Mouse (Mus musculus): Measurements from ENCODE around the gene Ntrk2.

Ntrk2 gene

DNA sequence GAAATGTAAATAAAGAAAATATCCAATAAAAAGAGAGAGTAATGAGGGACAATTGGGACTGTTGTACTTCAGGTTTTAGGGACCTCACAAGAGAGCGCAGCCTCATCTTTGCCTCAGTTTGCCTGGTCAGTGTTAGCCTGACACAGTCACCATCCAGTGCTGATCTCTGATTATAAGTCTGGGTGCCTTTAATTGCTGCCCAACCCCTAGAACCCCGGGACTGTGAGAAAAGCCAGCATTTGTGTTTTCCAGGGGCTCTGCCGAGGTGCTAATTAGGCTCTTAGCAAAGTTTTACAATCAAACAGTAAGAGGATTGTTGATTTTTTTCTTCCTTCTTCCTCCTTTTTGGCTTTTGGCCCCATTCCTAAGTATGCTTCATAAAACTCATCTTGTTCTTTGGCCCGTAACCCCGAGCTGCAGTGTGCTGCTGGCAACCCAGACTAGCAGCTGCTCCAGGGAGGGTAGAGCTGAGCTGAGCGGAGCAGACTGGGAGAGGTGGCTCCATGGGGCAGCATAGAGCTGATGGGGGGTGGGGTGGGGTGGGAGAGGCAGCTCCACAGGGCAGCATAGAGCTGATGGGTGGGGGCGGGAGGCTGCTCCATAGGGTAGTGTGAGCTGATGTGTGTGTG, 34.5 kb downstream of the Ntrk2 start:
- no peak for DNase-seq (ENCODE audit: low read depth, low spot score)

- no peak for DNase-seq (ENCODE audit: low read depth, low spot score)
These were observed 37.5 kb downstream of the Ntrk2 start for GRCm38 (mm10) chr13:58843826-58844225.

- DNase-seq (ENCODE audit: low read depth, low spot score) = no peak
These were observed 42.2 kb downstream of the Ntrk2 start for GRCm38 (mm10) chr13:58848578-58848977.

GRCm38 (mm10) chr13:58853685-58854084, 47.3 kb downstream of the Ntrk2 start:
- no peak for DNase-seq (ENCODE audit: low read depth, low spot score)

- DNase-seq (ENCODE audit: low read depth, low spot score) = no peak
These were observed 59.9 kb downstream of the Ntrk2 start for GRCm38 (mm10) chr13:58866239-58866638.

DNA sequence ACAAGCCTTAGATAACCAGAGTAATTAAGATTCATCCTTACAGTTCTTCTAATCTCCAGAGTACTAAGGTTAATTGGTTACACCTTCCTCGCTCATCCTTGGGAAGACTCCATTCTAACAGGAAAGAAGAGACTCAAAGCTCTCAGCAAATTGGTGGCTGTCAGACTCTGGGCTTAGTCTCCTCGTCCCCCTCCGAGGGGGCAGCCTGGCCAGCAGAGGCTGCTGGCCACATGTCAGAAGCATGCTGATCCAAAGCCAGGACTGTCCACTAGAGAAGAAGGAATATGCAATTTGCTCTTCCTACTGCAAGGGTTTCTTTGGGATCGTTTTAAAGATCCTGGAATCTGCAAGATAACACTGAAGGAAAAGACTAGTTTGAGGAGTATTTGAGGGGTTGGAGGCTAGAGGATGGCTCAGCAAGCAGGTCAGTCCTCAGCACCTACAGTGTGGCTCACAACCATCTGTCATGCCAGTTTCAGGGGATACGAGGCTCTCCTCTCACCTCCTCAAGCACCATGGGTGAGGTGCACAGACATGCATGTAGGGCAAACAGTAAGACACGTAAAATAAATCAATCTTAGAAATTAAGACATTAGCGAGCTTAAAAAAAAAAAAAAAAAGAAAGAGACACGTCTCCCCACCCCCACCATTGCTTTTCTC, 60.5 kb downstream of the Ntrk2 start:
- DNase-seq (ENCODE audit: low read depth, low spot score) = no peak

- no peak for DNase-seq (ENCODE audit: low read depth, low spot score)
These were observed 76.1 kb downstream of the Ntrk2 start for GRCm38 (mm10) chr13:58882468-58882867.

- no peak for DNase-seq (ENCODE audit: low read depth, low spot score)
These were observed 76.5 kb downstream of the Ntrk2 start for GRCm38 (mm10) chr13:58882916-58883315.

DNA sequence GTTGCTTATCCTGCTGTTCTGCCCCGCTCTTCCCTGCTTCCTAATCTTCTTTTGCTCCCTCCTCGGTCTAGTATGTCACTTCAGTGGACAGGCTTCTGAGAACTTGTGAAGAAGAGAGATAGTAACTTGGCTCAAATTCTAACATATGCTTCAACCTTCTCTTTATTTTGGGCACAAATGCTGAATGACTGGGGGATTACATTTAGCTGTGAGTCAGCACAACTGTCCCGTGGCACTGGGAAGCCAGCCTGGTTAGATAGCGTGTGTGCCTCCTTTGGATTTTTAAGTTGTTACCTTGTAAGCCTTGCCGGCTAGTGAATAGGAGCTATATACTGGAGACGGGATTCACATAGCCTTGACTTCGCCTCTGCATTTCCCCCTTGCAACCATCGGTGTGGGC, 79.7 kb downstream of the Ntrk2 start:
- DNase-seq (ENCODE audit: low read depth, low spot score) = no peak

GRCm38 (mm10) chr13:58896254-58896910, 90.0 kb downstream of the Ntrk2 start:
- no peak for DNase-seq (ENCODE audit: low read depth, low spot score)

GRCm38 (mm10) chr13:58899337-58899736, 93.0 kb downstream of the Ntrk2 start:
- no peak for DNase-seq (ENCODE audit: low read depth, low spot score)

- no peak for DNase-seq (ENCODE audit: low read depth, low spot score)
These were observed 95.9 kb downstream of the Ntrk2 start for GRCm38 (mm10) chr13:58902313-58902712.

- no peak for DNase-seq (ENCODE audit: low read depth, low spot score)
These were observed 98.7 kb downstream of the Ntrk2 start for GRCm38 (mm10) chr13:58904742-58905735.

DNA sequence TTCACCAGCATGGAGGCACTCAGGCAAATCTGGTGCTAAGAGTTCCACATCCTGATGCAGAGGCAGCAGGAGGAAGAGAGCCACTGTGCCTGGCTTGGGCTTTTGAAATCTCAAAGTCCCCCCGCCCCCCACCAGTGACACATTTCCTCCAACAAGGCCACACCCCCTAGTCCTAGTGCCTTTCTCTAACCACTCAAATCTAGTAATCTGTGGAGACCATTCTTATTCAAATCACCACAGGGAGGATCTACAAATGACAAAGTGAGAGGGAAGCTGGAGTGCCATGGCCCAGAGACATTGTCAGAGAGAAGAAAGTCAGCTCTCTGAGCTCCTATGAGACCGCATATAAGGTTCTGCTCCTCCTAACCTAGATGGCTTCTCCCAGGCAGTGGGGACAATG, 105.6 kb downstream of the Ntrk2 start:
- DNase-seq (ENCODE audit: low read depth, low spot score) = no peak

DNA sequence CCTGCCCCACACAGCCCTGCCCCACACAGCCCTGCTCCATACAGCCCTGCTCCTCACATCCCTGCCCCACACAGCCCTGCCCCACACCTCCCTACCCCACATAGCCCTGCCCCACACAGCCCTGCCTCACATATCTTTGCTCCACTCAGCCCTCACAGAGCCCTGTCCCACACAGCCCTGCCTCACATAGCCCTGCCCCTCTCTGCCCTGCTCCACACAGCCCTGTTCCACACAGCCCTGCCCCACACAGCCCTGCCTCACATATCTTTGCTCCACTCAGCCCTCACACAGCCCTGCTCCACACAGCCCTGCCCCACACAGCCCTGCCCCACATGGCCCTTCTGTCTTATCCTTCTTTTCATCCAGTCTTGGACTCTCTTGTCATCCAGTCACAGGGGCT, 106.2 kb downstream of the Ntrk2 start:
- no peak for DNase-seq (ENCODE audit: low read depth, low spot score)

DNA sequence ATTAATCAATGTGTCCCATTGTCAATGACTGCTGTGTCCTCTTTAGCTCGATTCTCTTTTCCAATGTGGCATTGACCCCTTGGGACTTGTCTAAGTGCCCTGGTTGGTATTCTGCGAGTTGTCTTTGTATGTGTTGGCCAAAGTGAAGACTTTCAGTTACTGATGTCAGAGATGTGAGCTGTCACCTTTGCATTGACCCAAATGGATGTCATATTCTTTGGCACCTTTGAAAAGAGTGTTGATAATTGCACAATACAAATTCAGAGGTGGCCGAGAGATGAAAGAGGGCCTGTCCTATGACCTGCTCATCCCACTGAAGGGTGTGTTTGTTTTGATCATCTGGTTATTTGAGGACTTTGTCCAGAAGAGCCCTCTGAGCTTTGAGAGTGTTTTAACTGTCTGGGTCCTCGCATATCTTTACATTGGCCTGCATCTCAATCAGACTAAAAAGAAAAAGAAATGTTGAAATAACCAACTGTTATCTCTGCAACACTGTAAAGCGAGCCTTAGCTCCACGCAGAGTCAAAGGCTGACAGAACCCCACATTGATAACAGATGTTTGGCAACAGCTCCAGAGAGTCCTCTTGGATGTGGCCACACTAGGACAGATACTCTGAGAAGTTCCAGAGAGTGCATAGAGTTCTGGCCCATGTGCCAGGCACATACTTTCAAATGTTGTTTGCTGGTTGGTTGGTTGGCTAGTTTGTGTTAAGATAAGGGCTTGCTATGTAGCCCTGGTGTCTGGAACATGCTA, 107.9 kb downstream of the Ntrk2 start:
- DNase-seq (ENCODE audit: low read depth, low spot score) = no peak

GRCm38 (mm10) chr13:58916348-58916747, 110.0 kb downstream of the Ntrk2 start:
- no peak for DNase-seq (ENCODE audit: low read depth, low spot score)

- DNase-seq (ENCODE audit: low read depth, low spot score) = no peak
These were observed 113.9 kb downstream of the Ntrk2 start for GRCm38 (mm10) chr13:58920241-58920640.

DNA sequence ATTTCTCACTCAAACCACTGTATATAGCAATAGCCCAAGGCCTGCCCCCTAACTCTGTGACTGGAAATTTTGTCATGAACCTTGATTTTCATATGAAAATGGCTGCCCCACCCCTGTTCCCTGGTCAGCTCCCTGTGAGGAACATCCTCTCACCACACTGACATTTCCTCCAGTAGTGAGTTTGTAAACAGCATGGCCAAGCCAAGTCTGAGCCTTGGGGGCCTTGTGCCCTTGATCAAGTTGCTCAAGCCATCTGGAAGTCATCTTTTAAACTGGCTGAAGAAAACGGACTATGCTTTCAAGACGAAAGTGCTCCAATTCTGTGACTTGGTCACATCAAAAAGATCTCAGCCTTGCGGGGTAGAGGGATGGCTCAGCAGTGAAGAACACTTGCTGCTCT, 114.9 kb downstream of the Ntrk2 start:
- no peak for DNase-seq (ENCODE audit: low read depth, low spot score)

DNA sequence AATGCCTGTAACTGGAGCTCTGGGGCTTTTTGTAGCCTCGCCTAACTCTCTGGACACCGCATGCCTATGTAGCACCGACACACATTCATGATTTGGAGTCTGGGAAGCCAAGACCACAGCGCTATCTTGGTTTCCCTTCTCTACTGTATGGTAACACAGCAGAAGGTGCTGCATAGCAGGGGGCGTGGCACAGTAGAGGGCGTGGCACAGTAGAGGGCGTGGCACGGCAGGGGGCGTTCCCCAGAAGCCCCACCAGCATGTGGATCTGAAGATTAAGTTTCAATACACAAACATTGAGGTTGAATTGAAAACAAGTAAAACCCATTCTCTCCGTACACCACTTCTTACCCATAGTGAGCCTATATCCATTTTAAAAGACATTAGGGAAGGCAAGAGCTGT, 115.3 kb downstream of the Ntrk2 start:
- DNase-seq (ENCODE audit: low read depth, low spot score) = no peak

DNA sequence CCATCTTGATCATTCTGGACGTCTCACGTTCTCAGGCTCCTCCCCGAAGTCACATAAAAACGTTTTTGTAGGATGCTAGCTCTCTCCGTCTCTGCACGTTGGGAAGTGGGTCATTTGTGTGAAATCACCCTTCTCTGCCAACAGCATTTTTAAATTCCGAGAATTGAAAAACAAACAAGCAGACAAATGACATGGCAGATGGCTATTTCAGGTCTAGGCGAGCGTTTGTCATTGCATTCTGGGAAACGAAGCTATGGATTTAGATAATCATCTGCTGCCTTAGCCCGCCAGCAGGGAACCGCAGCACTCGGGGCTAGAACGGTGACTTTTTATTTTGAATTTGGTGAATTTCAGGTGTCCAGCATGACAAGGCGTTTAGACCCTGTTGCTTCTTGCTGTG, 115.8 kb downstream of the Ntrk2 start:
- no peak for DNase-seq (ENCODE audit: low read depth, low spot score)

All from CD4-positive helper T cell, adult 2 months (primary cell).